Mouse (Mus musculus): Measurements from ENCODE around the gene Nrsn1.

DNA sequence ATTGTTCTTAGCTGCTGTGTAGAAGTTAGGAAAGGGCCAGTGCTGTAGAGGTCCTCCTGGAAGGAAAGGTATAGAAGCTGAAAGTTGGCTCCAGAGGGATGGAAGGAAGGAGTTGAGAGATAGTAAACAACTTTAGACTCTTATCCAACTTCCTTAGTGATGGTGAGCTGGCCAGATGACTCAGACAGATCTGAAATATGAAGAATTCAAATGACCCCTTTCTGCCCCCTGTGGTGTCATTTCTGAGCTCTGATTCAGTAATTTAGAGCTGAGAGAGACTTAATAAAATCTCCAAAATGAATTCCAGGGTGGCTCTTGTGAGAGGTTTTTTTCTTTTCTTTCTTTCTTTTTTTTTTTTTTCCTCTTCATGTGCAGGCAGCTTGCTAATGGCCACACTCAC, 39.8 kb upstream of the Nrsn1 start:
- TF ChIP-seq POLR2A (IDR thresholded peaks at IDR 0.05; ENCODE audit: borderline replicate concordance, extremely low read depth, low read depth, low read length) (no peak), CTCF (IDR thresholded peaks at IDR 0.05; ENCODE audit: insufficient read depth, low read length) (no peak)

All from lung, adult 2 months (tissue).